Mouse (Mus musculus): ENCODE results near the gene Phpt1.

The Phpt1 gene

DNA sequence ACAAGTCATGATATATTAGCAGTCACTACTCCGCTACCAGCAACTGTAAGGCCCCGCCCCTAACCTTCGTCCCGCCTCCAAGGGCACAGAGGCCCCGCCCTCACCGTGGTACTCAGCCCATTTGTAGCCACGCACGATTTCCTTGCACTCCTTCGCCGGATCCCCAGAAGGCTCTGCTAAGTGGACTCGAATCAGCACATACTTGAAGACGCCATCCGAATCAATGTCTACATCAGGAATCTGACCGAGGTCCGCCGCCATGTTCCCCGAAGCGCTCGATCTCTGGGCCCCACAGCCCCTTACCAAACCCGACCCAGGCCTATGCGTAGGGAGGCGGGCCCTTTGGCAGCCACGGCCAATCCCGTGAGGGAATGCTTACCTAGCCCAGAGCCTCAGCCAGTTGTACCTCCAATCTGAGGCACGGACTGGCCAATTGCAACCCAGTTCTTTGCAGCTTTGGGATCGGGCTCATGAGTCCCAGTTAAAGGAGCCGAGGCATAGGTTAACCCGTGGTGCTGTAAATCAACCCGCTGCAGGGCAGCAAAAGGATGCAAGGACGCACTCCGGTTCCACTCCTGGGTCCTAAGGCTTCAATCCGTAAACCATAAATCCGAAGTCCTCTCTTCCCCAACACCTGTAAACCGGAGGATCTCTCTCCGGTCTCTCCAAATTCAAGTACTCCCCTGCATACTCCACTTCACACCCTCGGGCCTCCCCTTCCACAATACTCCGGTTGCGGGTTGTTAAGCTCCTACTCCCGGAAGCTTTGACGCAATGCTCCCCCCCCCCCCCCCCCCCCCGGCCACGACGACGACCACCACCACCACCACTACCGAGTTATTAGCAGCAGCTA lies at the start of gene Phpt1, which contains the start of gene Mamdc4:
Phpt1 (minus strand) TSS at position 646 of the 853 bp plus-strand sequence.
Mamdc4 (minus strand) TSS at position 267 of the 853 bp plus-strand sequence.
- DNase-seq (ENCODE audit: low spot score in 2 of 2) = peak; percentile 96 to 97

DNA sequence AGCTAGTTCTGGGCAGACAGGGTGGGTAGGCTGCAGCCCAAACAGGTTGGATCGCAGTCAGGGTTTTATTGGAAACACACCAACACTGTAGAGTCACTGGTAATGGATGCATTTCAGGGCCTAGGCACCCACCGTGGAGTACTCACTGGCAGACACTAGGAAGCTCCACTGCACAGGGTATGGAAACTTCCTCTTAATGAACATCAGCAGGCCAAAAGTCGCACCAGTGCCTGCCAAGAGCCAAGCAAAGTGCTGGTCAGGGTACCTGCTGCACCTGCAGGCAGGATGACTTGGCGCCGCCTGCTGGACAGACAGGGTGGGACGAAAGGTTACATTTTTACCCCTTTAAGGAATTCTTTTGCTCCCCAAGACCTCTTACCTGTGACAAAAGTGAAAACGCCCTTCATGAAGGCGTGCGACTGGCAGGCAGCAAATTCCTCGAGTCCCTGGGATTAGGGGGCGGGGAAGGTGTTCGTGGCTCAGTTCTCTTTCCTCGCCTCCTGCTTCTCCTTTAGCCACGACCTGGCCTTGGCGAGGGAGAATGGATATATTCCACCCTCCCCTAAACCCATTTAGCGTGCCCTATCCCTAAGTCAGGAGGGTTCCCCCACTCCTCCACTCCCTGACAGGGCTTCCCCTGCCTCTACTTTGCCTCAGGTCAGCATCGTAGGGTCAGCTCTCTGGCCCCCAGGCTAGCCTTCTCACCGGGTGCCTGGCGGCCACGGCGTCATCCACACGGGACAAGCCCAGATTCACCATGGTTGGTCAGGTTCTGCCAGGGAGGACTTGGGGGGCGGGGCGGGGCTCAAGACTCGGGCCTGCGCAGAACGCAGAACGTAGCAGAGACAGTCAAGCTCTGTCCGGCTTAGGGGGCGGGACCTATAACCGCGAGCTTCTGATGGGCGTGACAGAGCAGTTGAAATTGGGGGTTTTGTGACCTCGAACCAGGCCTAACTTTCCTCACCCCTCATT lies 46.5 kb upstream of the Phpt1 start, which contains the start of gene Tmem141:
Tmem141 (minus strand) TSS at position 777 of the 972 bp plus-strand sequence.
- DNase-seq (ENCODE audit: low spot score in 2 of 2) = peak; percentile 86 to 90

DNA sequence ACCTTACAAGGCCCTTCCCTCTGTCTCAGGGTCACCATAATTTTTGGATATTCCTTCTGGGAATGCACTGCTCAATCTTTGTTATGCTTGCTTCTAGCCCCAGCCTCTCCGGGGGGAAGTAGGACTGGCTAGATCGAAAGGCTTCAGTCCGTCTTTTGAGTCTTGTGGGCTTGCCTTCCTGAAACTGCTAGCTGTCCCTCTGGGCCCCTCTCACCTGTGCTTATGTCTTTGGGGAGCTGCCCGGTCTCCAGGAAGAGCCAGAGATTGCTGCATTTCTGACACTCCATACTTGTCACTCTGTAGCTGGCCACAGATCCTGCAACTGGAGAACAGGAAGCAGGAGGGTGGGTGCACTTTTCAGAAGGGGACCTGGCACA lies 45.8 kb upstream of the Phpt1 start:
- no peak for DNase-seq (ENCODE audit: low spot score in 2 of 2)

DNA sequence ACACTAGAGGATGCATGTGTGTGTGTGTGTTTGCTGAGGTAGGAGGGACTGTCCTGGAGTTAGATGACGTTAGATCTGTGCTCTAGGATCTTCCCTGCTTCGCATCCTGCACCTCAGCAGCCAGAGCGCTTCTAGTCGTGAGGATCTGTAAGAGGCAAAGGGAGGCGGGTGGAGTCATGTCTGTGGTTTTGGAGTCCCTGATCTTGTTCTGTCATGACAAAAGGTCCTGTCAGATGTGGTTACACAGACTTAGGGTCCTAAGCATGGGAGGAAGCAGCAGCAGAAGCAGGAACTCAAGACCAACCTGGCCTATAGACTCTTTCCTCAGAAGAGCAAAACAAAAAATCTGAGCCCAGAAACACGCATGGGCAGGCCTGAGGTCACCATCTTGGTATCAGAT lies 45.4 kb upstream of the Phpt1 start:
- no peak for DNase-seq (ENCODE audit: low spot score in 2 of 2)

DNA sequence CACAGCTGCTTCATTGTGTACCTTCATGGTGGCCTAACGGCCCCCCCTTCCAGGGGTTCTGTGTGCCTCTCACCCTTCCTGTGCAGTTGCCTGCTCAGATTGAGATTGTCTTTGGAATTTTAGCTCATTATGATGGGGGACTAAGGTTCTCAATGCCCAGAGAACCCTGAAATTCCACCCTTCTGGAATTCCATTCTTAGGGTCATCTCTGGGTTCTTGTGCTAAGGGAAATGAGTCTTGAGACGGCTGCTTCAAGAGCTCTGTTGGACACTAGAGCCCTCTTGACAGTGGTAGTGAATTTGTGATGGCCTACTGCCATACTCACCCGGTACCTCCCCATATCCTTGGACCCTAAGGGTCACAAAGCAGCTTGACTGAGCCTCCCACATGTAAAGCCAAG lies 42.6 kb upstream of the Phpt1 start, which contains the start of gene Ccdc183:
Ccdc183 (minus strand) TSS at position 101 of the 400 bp plus-strand sequence.
- no peak for DNase-seq (ENCODE audit: low spot score in 2 of 2)

DNA sequence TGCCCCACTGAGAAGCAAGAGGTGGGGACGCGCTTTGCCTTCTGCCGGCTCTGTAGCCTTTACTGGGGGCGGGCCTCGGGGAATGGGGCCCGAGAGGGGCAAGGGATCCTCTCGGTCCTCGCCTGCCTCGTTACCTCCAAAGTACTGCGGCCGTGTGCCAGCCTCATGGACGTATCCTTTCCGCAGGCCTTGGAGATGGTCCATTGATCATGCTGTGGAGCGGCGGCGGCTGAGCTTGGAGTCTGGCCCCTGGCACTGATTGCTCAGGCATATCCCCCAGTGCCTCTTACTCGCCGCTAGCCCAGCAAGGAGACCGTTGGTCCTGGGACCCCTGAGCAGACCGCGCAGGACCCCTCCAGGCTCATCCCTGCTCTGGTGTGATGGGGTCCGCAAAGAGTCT lies 41.4 kb upstream of the Phpt1 start:
- DNase-seq (ENCODE audit: low spot score in 2 of 2) = no peak

DNA sequence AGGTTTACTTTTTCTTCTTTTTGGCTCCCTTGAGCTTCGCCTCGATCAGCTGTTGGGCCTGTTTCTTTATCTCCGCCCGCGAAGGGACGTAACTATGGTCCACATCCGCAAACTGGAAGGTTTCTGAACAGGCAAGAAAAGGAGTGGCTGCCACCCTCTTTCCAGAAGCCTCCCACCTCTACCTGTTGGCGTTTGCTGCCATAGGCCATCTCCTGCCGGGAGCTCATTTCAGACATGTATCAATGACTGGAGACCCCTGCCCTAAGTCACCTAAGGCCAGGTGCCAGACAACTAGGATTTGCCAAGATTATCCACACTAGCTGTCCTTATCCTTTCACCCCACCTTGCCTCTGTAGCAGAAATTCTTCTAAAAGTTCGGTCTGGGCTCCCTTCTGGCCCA lies 33.6 kb upstream of the Phpt1 start:
- DNase-seq (ENCODE audit: low spot score in 2 of 2) = no peak

DNA sequence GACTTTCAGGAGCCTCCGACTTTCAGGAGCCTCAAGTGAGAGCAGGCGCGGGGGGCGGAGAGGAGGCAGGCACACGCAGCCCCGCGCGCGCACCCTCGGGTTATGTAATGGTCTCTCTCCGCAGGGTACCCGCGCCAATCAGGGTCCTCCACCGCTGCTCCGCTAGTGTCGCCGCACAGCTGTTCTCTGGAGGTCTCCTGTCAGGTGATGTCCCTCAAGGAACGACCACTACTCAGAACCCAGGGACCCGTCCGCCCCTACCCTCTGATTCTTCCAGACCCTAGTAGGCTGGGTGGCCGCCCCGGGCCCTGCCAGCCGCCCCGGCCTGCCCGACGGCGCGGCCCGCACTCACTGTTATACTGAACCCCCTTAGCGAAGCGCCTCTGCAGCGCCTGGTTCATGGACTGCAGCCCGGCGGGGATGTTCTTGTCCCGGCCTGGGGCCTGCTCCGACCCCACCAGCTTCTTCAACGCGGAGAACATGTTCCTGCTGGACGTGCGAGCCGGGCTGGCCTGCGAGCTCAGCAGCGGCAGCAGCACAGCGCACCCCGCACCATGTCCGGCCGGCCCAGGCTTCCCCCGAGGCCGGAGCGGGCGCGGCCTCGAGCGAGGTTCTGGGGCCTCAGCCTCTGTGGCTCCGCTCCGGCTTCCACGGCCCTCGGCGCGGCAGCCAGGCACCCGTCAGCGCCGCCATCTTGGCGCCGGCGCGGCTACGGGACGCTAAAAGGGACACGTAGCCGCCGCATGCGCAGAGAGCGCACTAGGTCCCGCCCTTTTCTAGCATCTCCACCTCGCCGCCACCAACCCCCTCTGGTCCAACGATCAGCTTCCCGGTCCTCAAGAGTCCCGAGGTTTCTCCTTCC lies 33.0 kb upstream of the Phpt1 start, which contains the start of gene Rabl6:
Rabl6 (minus strand) TSS at position 761 of the 862 bp plus-strand sequence.
- DNase-seq (ENCODE audit: low spot score in 2 of 2) = peak; percentile 80 to 86

DNA sequence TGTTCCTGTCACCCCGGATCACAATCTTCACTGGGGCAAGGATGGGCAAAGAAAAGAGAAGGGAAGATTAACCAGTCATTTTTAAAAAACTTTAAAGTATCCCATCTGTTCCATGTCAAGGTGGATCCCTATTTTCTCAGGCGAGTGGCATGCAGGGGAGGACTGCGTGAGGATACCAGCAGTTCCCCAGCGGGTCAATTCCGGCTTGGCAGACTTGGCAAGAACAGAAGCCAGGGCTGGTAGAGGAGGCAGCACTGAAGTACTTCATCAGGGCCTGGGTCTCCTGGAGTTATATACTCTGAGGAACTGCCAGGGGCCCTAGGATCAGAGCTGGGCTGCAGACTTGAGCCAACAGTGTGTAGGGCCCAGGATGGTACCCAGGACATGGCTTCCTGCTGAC lies 27.5 kb upstream of the Phpt1 start:
- no peak for DNase-seq (ENCODE audit: low spot score in 2 of 2)

DNA sequence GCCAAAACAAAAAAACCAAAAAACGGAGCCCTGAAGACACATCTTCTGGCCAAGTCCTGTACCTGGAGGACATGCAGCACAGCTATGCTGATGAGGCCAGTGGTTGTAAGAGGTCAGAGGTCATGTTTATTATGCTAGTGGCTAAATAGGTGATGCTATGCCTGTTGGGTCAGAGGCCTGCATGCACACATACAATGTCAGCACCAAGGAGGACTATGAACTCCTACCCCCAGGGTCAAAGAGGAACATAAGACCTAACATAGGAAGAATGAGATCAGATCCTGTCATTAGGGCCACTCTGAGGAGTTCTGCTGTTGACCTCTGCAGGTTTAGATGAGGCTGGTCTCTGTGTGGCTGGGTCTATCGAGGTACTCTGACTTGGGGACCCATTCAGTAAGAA lies 25.0 kb upstream of the Phpt1 start:
- DNase-seq (ENCODE audit: low spot score in 2 of 2) = no peak

DNA sequence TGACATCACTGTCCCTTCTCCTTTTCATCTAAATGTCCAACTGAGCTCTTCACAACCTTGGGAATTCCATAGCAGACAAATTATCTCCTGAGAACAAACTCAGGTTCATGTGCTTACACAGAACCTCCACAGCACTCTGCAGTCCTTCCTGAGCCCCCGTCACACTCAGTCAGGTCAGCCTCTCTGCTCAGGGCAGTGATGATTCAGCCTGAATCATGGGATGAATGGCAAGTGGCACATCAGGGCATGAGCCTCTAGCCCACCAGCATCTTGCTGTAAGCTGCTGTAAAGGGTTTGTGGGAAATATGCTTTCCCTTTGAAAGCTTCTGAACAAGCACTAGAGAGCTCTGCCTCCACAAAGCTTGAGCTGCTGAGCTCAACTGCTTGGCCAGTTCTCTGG lies 23.7 kb upstream of the Phpt1 start:
- DNase-seq (ENCODE audit: low spot score in 2 of 2) = no peak

DNA sequence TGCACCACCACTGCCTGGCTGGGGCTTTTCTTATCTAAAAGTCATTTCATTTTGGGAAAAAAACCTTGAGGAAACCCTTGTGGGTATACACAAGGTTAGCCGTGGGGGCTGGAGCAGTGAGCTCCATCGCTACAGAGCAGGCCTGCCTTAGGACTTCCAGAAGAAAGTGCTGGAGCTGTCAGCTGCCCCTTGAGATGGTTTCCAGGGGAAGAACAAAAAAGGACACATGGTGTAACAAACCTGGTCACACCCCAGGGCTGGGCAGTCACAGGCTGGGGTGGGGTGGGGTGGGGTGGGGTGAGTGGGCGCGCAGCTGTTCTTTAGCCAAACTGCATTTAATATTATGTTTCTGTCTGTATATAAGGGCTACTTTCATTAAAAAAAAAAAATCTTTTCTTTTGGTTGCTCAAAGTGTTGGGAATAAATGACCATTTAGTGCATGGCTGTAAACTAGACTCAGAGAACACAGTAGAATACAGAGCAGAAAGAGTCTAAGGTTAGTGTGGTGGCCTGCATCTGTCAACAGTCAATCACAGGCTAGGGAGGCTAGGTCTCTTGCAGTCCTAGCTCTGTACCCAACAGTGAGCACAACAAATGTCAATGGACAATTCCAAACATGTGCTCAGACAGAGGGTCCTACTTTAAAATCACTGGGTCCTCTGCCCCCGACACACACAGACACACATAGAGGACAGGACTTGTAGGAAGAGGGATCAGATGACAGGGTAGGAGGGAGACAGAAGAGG lies 21.9 kb upstream of the Phpt1 start:
- DNase-seq (ENCODE audit: low spot score in 2 of 2) = no peak

DNA sequence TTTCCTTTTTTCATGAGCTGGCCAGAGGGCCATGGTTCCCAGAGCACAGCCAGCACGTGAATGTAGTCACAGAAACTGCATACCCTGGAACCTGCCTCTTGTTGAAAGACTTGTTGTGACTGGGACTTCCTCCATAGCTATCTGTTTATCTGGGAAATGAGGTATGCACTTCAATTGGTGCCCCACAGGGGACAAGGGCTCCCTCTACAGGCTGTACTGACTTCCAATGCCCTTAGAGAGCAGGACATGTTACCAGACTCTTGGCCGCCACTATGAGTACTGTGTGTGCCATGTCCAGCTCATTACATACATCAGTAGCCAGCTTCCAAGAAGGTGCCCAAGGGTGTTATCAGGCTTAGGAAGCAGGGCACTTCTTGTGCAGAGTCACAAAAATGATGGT lies 16.8 kb upstream of the Phpt1 start:
- no peak for DNase-seq (ENCODE audit: low spot score in 2 of 2)

DNA sequence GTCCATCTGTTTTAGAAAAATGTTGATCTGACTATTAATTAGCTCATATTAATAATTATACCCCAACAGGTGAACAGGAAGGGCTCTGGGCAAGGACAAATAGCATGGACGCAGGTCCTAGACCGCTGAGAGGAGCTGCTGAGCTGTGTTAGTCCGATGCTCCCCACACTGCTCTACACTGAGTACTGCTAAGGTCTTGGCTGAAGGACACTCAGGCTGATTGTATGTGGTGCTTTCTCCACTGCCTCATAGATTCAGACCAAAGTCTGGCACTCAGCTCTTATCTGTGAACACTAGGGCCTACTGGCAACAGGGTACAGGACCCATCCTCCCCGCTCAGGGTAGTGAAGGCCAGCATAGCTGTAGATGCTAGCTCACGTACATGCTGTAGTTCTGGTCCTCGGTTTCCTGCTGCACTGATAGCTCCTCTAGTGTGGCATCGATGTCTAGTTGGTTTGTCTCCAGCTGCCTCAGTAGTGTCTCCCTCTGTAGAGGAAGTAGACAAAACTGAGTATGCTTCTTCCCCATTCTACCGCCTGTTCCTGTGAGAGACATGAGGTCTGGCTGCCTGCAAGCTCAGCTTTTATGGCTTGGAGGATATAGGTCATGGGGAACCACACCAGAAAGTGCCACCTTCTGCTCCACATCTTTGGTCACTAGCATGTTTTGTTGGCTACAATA lies 13.3 kb upstream of the Phpt1 start:
- no peak for DNase-seq (ENCODE audit: low spot score in 2 of 2)

DNA sequence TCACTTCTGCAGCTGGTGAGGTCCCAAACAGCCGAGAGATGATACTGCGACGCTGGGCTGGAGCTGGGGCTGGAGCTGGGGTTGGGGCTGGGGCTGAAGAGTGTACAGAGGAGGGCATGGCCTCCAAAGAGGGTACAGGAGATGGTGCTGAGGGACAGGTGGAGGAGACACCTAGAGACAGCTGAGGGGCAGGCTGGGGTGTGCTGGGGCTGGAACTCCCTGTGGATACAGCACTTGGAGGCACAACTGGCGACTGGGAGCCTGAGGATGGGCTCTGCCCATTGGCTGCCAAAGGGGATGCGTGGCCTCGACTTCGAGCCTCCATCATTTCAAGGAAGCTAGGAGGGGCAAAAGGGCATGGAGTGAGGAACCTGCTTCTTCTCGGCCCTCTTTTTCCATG lies 12.3 kb upstream of the Phpt1 start:
- no peak for DNase-seq (ENCODE audit: low spot score in 2 of 2)

DNA sequence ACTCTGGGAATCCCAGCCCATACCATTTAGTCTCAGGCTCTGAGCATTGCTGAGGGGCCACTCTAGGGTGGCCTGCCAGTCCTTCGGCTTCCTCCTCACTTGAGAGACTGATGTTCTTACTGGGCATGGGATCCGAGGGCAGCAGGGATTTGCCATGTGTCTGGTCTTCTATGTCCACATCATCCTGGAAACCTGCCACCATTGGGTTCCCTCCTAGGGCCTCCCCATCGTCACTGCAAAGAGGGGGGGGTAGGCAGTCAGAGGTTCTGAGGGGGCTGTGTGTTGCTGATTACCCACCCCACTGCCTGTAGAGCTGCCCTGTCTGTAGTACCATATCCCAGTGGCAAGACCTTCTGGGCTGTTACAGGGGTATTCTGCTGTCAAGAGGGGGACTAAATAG lies 10.6 kb upstream of the Phpt1 start:
- DNase-seq (ENCODE audit: low spot score in 2 of 2) = no peak

DNA sequence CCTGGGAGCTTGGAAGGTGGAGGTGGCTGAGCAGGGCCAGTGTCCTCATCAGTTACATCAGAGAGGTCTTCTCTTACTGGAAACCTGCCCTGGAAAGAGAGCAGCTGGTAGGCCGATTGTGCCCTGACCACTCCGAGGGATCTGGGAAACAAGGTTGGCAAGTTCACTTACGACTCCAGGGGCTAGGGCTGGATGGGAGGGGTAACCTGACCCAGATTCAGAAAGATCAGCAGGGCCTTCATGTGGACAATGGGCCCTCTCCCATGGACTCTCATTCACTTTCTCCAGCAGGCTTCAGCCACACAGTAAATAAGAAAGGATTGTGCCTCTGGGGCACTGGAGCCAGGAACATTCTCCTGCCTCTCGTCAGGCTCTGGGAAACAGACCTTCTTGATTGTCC lies 9.8 kb upstream of the Phpt1 start:
- no peak for DNase-seq (ENCODE audit: low spot score in 2 of 2)

DNA sequence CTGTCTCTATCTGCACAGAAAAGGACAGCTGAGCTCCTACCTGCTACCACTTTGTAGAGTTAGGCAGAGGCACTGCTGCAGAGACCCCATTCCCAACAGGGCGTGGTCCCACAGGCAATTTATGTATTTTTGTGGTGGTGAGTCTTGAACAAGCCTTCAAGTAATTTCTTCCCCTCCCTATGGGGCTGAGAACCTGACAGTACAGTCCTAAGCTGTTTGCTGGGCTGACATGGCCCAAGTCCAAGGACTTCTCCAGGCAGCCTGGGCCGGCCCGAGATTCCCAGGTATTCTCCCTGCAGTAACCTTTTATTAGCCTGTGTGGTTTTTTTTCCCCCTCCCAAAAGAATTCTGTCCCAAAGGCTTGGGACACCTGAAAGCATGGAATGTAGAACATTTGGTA lies 9.1 kb upstream of the Phpt1 start:
- no peak for DNase-seq (ENCODE audit: low spot score in 2 of 2)

DNA sequence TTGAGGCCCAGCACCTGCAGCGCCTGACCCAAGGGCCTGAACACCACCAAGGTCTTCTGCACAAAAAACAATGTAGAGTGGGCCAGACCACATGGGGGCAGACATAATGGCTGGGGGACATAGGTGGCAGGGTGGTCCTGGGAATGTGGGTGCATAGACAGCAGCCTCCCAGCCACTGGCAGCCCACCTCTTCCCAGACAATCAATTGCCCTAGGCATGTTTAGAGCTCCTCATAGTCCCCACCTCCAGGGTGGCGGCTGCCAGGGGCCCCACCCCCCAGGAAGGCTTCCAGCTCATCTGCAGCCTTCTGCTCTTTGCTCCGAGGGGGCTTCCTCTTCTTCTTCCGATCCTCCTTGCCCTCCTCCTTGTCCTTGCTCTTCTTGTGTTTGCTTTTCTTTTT lies 8.5 kb upstream of the Phpt1 start:
- DNase-seq (ENCODE audit: low spot score in 2 of 2) = no peak

DNA sequence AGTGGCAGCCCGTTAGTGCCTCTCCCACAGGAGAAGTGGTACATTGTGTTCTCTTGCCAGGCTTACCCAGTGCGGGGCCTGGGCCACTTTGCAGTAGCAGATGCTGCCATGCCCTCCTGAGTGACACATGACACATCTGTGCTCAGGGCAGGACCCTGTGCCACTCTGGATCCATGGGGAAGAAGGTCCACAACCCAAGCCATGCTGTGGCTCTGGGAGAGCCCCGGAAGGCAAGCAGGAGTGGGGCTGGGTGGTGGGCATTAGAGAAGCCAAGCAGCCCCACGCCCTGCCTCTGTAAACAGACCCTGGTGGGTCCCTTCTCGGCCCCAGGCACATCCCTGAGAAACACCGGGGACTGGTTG lies 8.1 kb upstream of the Phpt1 start:
- DNase-seq (ENCODE audit: low spot score in 2 of 2) = no peak
